Mouse (Mus musculus) mature B cell (primary cell): ENCODE results near the gene Wrap73.

ENCODE experiments used
- in situ Hi-C: fragments of 300-500 bp; cut with MboI; formaldehyde crosslinking; loops from 2 replicates; pipeline ENCODE4 v1.14.3; 2019

Gene Wrap73

GRCm38 (mm10) chr4:154140213-154141008 is 1.8 kb upstream of the Wrap73 start:
- in situ Hi-C loops = no loop called here

DNA sequence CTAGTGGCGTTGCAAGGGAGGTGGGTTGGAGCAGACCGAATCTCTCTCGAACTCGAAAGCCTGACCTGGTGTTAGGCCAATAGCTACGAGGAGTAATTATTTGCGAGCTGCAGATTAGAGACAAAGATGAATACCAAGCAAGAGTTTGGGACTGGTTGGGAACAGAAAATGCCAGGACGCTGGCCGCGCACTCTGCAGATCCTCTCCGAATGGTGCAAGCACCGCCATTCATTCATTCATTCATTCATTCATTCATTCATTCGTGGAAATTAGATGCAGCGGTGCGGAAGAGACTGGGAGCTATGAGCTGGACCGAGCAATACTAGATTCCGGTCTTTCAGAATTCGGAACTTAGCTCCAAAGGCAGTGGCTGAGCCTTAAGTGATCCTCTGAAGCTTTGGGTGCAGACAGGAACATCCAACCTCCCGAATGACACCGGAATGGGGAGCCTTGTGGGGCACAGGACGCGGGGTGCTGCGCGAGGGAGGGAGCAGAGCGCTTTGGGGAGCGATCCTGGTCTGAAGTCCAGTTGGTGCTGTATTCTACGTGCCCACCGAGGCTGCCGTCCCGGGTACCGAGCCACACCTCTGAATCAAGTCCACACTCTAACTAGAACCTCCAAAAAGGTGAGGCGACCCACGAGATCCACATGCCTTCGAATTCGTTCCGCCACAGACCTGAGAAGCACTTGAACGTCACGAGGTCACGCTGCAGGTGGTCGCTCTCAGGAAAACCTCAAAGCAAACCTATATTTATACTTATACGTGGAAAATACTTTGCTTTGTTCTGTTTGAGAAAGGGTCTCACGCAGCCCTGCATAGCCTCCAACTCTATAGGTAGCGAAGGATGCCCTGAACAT is 934 bp upstream of the Wrap73 start:
- in situ Hi-C loops = no loop called here

GRCm38 (mm10) chr4:154144712-154145111 is 2.5 kb downstream of the Wrap73 start:
- in situ Hi-C loops = no loop called here

GRCm38 (mm10) chr4:154146342-154146741 is 4.2 kb downstream of the Wrap73 start:
- in situ Hi-C loops = no loop called here

DNA sequence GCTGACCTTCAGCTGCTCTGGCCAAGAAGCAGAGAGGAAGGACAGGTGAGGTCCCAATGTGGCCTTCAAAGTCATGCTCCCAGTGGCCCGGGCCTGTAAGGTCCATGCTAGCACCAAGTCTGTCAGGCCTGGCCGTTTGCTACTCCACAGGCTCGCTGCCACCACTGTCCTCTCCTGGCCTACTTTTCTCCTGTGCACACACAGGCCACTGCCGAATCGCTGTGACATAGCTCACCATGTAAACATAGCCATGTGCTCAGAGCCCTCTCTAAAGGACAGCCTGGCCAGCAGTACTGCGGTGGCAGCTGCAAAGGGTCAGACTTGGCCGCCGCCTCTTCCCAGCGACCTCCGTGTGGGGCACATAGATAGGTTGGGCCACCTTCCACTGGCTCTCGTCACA is 11.9 kb downstream of the Wrap73 start:
- in situ Hi-C loops = no loop called here

- in situ Hi-C loops = no loop called here
Measured at GRCm38 (mm10) chr4:154156050-154156449, 13.9 kb downstream of the Wrap73 start.

GRCm38 (mm10) chr4:154157970-154158662 is 15.9 kb downstream of the Wrap73 start:
- in situ Hi-C loops = no loop called here

GRCm38 (mm10) chr4:154159002-154159401 is 16.8 kb downstream of the Wrap73 start:
- in situ Hi-C loops = no loop called here

GRCm38 (mm10) chr4:154159961-154160537 is 17.9 kb downstream of the Wrap73 start:
- in situ Hi-C loops = no loop called here

- in situ Hi-C loops = no loop called here
Measured at GRCm38 (mm10) chr4:154160538-154161390, 18.6 kb downstream of the Wrap73 start, which contains the start of gene Tprgl. Gene Tprgl, minus strand, starts transcription at chr4:154160666.

DNA sequence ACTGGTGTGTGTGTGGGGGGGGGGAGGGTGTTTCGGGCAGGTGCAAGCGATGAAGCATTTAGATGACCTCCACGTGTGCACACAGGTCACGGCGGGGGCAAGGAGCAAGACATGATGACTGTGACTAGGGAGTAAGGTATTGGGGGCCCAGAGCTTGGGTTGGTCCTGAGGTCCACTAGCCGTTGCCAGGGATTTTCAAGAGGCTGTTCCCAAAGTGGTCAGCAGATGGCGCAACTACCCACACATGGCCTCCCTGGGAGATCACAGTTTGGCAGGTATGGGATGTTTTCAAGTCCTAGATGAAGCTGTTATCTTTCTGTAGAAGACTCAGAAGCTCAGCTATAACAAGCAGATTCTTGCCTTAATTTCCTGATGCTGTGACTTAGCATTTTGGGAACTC is 21.1 kb downstream of the Wrap73 start:
- in situ Hi-C loops = no loop called here

DNA sequence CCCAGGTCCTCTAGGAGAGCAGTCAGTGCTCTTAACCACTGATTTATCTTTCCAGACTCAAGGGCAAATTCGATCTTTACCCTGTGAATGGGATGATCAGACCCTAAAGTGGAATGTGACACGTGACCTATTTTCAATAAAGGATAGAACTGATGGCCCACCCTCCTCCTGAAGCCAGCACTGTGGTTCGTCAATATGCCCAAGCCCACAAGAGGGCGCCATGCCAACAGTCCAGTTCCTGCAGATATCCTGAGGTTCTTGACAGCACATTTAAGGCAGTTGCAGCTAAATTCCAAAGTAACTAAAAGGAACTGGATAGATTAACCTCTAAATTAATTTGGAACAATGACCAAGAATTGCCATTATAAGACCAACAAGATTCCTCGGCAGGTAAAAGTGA is 24.9 kb downstream of the Wrap73 start:
- in situ Hi-C loops = no loop called here

GRCm38 (mm10) chr4:154170021-154170420 is 27.8 kb downstream of the Wrap73 start:
- in situ Hi-C loops = no loop called here

DNA sequence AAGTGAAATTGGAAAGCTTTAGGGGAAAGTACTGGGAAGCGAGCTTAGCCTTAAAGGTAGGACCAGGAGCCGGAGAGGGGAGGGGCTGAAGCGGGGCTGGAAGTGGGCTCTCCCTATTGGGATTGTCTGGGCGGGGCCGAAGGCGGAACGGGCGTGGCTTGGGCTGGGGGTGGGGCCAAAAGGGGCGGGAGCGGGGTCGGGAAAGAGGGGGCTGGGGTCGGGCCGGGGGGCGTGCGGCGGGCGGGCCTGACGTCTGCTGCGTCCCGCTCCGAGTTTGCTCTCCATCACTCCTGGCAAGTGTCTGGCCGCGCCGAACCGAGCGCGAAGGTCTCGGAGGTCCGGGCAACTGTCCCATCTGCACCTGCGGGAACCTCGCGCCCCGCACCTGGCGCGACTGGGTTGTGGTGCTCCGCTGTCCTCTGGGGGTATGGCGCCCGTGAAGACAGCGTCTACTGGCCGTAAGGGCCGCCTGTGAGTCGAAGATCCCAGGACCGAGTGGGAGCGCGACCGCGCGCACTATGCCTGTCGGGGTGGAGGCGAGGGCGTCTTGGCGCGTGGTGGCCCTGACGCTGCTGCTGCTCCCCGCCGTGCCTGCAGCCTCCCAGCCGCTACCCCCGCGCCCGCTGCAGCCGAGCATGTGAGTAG is 28.5 kb downstream of the Wrap73 start, which contains the start of gene Megf6:
TSS of gene Megf6 (plus strand) at position 225 of the 645 bp plus-strand sequence.
- in situ Hi-C loops = no loop called here

GRCm38 (mm10) chr4:154171151-154171930 is 29.2 kb downstream of the Wrap73 start:
- in situ Hi-C loops = no loop called here

DNA sequence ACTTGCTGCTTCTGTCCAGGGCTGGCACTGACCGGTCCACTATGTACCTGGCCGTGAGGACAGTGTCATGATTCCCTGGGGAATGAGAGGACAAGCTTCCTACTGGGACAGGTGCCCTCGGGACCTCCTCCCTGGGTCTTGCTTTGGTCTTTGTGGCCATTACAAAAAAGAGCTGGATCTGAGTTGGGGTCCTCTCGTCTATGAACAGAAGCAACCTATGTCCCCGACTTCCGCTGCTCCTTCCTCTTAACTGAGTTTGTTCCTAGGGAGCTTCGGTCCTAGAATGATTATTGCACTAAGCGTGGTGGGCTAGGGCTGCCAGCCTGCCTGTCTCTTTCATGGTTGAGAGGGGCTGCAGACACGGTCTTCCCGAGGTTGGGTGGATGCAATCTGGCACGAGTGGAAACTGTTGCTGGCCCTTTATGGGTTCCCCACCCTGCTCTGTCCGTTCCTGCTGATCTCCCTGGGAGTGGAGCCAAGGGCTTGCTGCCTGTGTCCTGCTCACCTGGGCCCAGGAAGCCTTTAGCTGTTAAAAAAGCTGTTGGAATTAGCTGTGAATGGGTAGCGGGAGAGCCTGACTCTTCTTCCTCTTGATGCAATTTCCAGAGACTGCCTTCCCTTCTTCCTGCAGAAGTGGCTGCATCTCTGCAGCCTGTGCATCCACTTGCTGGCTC is 29.9 kb downstream of the Wrap73 start:
- in situ Hi-C loops = no loop called here

DNA sequence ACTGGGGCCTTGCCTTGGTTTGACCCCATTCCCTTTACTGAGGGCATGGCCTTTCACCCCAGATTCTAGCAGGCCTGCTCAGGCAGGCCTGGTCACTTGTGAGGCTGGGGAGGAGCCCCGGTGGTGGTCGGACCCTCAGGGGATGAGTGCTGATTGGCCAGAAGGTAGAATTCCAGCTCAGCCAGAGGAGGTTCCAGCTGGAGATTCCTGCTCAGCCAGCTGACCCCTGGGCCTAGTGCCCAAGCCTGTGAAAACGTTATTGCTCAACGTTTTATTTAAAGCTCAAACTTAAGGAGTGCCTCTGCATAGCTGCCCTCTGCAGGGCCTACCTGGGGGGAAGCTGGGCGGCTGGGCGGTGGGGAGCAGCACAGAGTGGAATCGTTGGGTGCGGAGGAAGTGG is 35.1 kb downstream of the Wrap73 start:
- in situ Hi-C loops = no loop called here

DNA sequence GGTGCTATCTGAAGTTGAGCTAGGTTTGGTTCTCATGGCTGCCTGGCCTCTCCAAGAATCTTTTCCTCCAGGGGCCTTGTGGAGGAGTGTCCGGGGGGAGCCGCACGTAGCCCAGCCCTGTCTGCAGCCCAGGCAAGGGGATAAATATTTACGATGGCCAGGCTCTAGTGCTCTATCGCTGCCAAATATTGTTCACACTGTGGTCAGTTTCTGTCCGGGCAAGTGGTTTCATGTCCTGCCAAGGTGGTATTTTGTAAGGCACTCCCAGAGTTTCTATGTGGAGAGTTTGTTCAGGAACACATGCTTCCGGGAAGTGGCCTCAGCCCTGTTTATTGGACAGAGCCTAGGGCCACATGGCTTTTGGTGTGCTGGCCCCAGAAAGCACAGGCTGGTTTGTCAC is 38.8 kb downstream of the Wrap73 start:
- in situ Hi-C loops = no loop called here

- in situ Hi-C loops = no loop called here
Measured at GRCm38 (mm10) chr4:154183566-154183965, 41.4 kb downstream of the Wrap73 start.
